Mouse (Mus musculus) spleen, adult 18-20 months (tissue): ENCODE results near the gene Cd37.
"Not testable (repeated sequence)": the region's sequence is repeated elsewhere in the genome, so short reads cannot be mapped to it uniquely, and the experiment has no call there.

Experiments used
- DNase-seq, 2 experiments: peaks; one replicate each; pipeline ENCODE4 v3.0.0; 2022; ENCODE audit warnings: mixed read lengths in 2 of 2

The Cd37 gene

GRCm38 (mm10) chr7:45238723-45239496 lies at the start of gene Cd37:
Gene Cd37, minus strand, starts transcription at chr7:45239115.
- DNase-seq, result peak; percentile 75 to 80

GRCm38 (mm10) chr7:45286486-45286885 lies 47.6 kb upstream of the Cd37 start:
- DNase-seq, result no peak

- peak; percentile 70 to 88 for DNase-seq
Measured at GRCm38 (mm10) chr7:45277136-45277760, 38.3 kb upstream of the Cd37 start, which contains the start of gene Slc6a21. Gene Slc6a21, plus strand, starts transcription at chr7:45277513.

GRCm38 (mm10) chr7:45273672-45274071 lies 34.8 kb upstream of the Cd37 start:
- no peak for DNase-seq

GRCm38 (mm10) chr7:45272786-45273412 lies 34.0 kb upstream of the Cd37 start:
- DNase-seq, result no peak

- no peak for DNase-seq
Measured at GRCm38 (mm10) chr7:45265518-45265917, 26.6 kb upstream of the Cd37 start.

- no peak for DNase-seq
Measured at GRCm38 (mm10) chr7:45264348-45264747, 25.4 kb upstream of the Cd37 start.

GRCm38 (mm10) chr7:45263006-45263607 lies 24.2 kb upstream of the Cd37 start:
- DNase-seq, result no peak

- DNase-seq, result no peak
Measured at GRCm38 (mm10) chr7:45262266-45262665, 23.4 kb upstream of the Cd37 start.

- DNase-seq, result no peak
Measured at GRCm38 (mm10) chr7:45259281-45259680, 20.4 kb upstream of the Cd37 start.

GRCm38 (mm10) chr7:45257063-45257840 lies 18.3 kb upstream of the Cd37 start:
- DNase-seq, result no peak

- not testable (repeated sequence) for DNase-seq
Measured at GRCm38 (mm10) chr7:45255822-45256221, 16.9 kb upstream of the Cd37 start.

GRCm38 (mm10) chr7:45253806-45254205 lies 14.9 kb upstream of the Cd37 start:
- DNase-seq, result no peak

GRCm38 (mm10) chr7:45247666-45248065 lies 8.8 kb upstream of the Cd37 start:
- DNase-seq, result no peak

- DNase-seq, result no peak
Measured at GRCm38 (mm10) chr7:45241389-45241749, 2.5 kb upstream of the Cd37 start.

GRCm38 (mm10) chr7:45240633-45241388 lies 1.9 kb upstream of the Cd37 start, which contains the start of gene Slc6a16:
Gene Slc6a16, plus strand, starts transcription at chr7:45241085.
- DNase-seq, result peak in 1 of 2 experiments; percentile 18

- DNase-seq, result no peak
Measured at GRCm38 (mm10) chr7:45240109-45240508, 1.2 kb upstream of the Cd37 start.

- no peak for DNase-seq
Measured at GRCm38 (mm10) chr7:45237747-45238699, 892 bp downstream of the Cd37 start.

GRCm38 (mm10) chr7:45235656-45236180 lies 3.2 kb downstream of the Cd37 start:
- no peak for DNase-seq

GRCm38 (mm10) chr7:45234922-45235571 lies 3.9 kb downstream of the Cd37 start:
- DNase-seq, result no peak
